Mouse (Mus musculus): ENCODE measurements around the gene Rtbdn. TPM values are rescaled to one million over a fixed set of nuclear protein-coding genes. Genes with fewer than 3 reads are reported as not detected.

Gene Rtbdn
- polyA plus RNA-seq, 1 experiment from 2014 or later: 0.28 TPM

- no peaks in the 10 kb centered on the region for H3K9me3 ChIP-seq (replicated peaks; ENCODE audit: control insufficient read depth, low read length)
- WGBS: 30% methylated on average over 11 of the region's 11 CpGs
- peak overlapping the region; percentile 94 for H3K27ac ChIP-seq (ENCODE audit: low read length)
- H3K27me3 ChIP-seq (ENCODE audit: control insufficient read depth, insufficient read depth, low read length): no peaks in the 10 kb centered on the region
- peak overlapping the region; percentile 90 for H3K4me2 ChIP-seq (ENCODE audit: low read depth, low read length)
- H3K9ac ChIP-seq (ENCODE audit: low read length): peak overlapping the region; percentile 87
- no peak for ATAC-seq (ENCODE audit: insufficient read depth, low FRiP score)
- H3K4me1 ChIP-seq (ENCODE audit: control insufficient read depth, insufficient read depth, low read length): peaks cover 63% of the 10 kb centered on the region
- H3K4me3 ChIP-seq (replicated peaks; ENCODE audit: low read length): peak overlapping the region; percentile 72
- no peaks in the 10 kb centered on the region for H3K36me3 ChIP-seq (ENCODE audit: control insufficient read depth, insufficient read depth, low read length)
Measured at GRCm38 (mm10) chr8:84980622-84981358, 34.0 kb downstream of the Rtbdn start.

- H3K9ac ChIP-seq (ENCODE audit: low read length): peak overlapping the region; percentile 11; the same call in 1 of the 2 replicates
Measured at GRCm38 (mm10) chr8:84981644-84982498, 35.1 kb downstream of the Rtbdn start.

GRCm38 (mm10) chr8:84982499-84983011 lies 35.8 kb downstream of the Rtbdn start:
- peak overlapping the region; percentile 11 for H3K9ac ChIP-seq (ENCODE audit: low read length)
- H3K27ac ChIP-seq (ENCODE audit: low read length): peak overlapping the region; percentile 94
- no peaks in the 10 kb centered on the region for H3K36me3 ChIP-seq (ENCODE audit: control insufficient read depth, insufficient read depth, low read length)
- no peaks in the 10 kb centered on the region for H3K9me3 ChIP-seq (replicated peaks; ENCODE audit: control insufficient read depth, low read length)
- 35% methylated on average over 3 of the region's 3 CpGs for WGBS
- peaks cover 62% of the 10 kb centered on the region for H3K4me1 ChIP-seq (ENCODE audit: control insufficient read depth, insufficient read depth, low read length)
- no peaks in the 10 kb centered on the region for H3K27me3 ChIP-seq (ENCODE audit: control insufficient read depth, insufficient read depth, low read length)
- no peak overlapping the region for H3K4me3 ChIP-seq (replicated peaks; ENCODE audit: low read length)
- no peak for ATAC-seq (ENCODE audit: insufficient read depth, low FRiP score)
- H3K4me2 ChIP-seq (ENCODE audit: low read depth, low read length): peak overlapping the region; percentile 12; the same call in 1 of the 2 replicates

More at GRCm38 (mm10) chr8:84981644-84982498, 35.1 kb downstream of the Rtbdn start:
- Histone ChIP-seq H3K9me3 (replicated peaks; ENCODE audit: control insufficient read depth, low read length) (no peaks in the 10 kb centered on the region), H3K4me3 (replicated peaks; ENCODE audit: low read length) (no peak overlapping the region), H3K4me2 (ENCODE audit: low read depth, low read length) (peak overlapping the region; percentile 12; the same call in 1 of the 2 replicates), H3K4me1 (ENCODE audit: control insufficient read depth, insufficient read depth, low read length) (peaks cover 61% of the 10 kb centered on the region), H3K27ac (ENCODE audit: low read length) (peak overlapping the region; percentile 94), H3K27me3 (ENCODE audit: control insufficient read depth, insufficient read depth, low read length) (no peaks in the 10 kb centered on the region), H3K36me3 (ENCODE audit: control insufficient read depth, insufficient read depth, low read length) (no peaks in the 10 kb centered on the region)
- ATAC-seq (ENCODE audit: insufficient read depth, low FRiP score): no peak
- WGBS: 68% methylated on average over 15 of the region's 15 CpGs

- no peaks in the 10 kb centered on the region for H3K36me3 ChIP-seq (ENCODE audit: control insufficient read depth, insufficient read depth, low read length)
- no peaks in the 10 kb centered on the region for H3K9me3 ChIP-seq (replicated peaks; ENCODE audit: control insufficient read depth, low read length)
- peak overlapping the region; percentile 65 for H3K9ac ChIP-seq (ENCODE audit: low read length)
- peak overlapping the region; percentile 94 for H3K27ac ChIP-seq (ENCODE audit: low read length)
- WGBS: 5% methylated on average over 16 of the region's 16 CpGs
- peak overlapping the region; percentile 79 for H3K4me2 ChIP-seq (ENCODE audit: low read depth, low read length)
- peak overlapping the region; percentile 43 for H3K4me3 ChIP-seq (replicated peaks; ENCODE audit: low read length)
- peak; percentile 5; the same call in 1 of the 2 replicates for ATAC-seq (ENCODE audit: insufficient read depth, low FRiP score)
- peaks cover 54% of the 10 kb centered on the region for H3K4me1 ChIP-seq (ENCODE audit: control insufficient read depth, insufficient read depth, low read length)
- no peaks in the 10 kb centered on the region for H3K27me3 ChIP-seq (ENCODE audit: control insufficient read depth, insufficient read depth, low read length)
Measured at GRCm38 (mm10) chr8:84984294-84985048, 37.7 kb downstream of the Rtbdn start.

GRCm38 (mm10) chr8:84985049-84985683 lies 38.4 kb downstream of the Rtbdn start:
- Histone ChIP-seq H3K27ac (ENCODE audit: low read length) (peak overlapping the region; percentile 94), H3K4me2 (ENCODE audit: low read depth, low read length) (peak overlapping the region; percentile 79), H3K4me1 (ENCODE audit: control insufficient read depth, insufficient read depth, low read length) (peaks cover 47% of the 10 kb centered on the region), H3K4me3 (replicated peaks; ENCODE audit: low read length) (peak overlapping the region; percentile 43), H3K9ac (ENCODE audit: low read length) (peak overlapping the region; percentile 65), H3K36me3 (ENCODE audit: control insufficient read depth, insufficient read depth, low read length) (no peaks in the 10 kb centered on the region), H3K27me3 (ENCODE audit: control insufficient read depth, insufficient read depth, low read length) (no peaks in the 10 kb centered on the region), H3K9me3 (replicated peaks; ENCODE audit: control insufficient read depth, low read length) (no peaks in the 10 kb centered on the region)
- no peak for ATAC-seq (ENCODE audit: insufficient read depth, low FRiP score)
- WGBS: under 1% methylated on average over 23 of the region's 23 CpGs

GRCm38 (mm10) chr8:84985684-84986378 lies 39.0 kb downstream of the Rtbdn start:
- ATAC-seq (ENCODE audit: insufficient read depth, low FRiP score): peak; percentile 26
- Histone ChIP-seq H3K27me3 (ENCODE audit: control insufficient read depth, insufficient read depth, low read length) (no peaks in the 10 kb centered on the region), H3K9me3 (replicated peaks; ENCODE audit: control insufficient read depth, low read length) (no peaks in the 10 kb centered on the region), H3K4me1 (ENCODE audit: control insufficient read depth, insufficient read depth, low read length) (peaks cover 45% of the 10 kb centered on the region), H3K9ac (ENCODE audit: low read length) (peak overlapping the region; percentile 65), H3K4me2 (ENCODE audit: low read depth, low read length) (peak overlapping the region; percentile 79), H3K4me3 (replicated peaks; ENCODE audit: low read length) (peak overlapping the region; percentile 43), H3K36me3 (ENCODE audit: control insufficient read depth, insufficient read depth, low read length) (no peaks in the 10 kb centered on the region), H3K27ac (ENCODE audit: low read length) (peak overlapping the region; percentile 94)
- WGBS: under 1% methylated on average over 53 of the region's 53 CpGs

- Histone ChIP-seq H3K9ac (ENCODE audit: low read length) (peak overlapping the region; percentile 65), H3K27me3 (ENCODE audit: control insufficient read depth, insufficient read depth, low read length) (no peaks in the 10 kb centered on the region), H3K36me3 (ENCODE audit: control insufficient read depth, insufficient read depth, low read length) (no peaks in the 10 kb centered on the region), H3K4me2 (ENCODE audit: low read depth, low read length) (peak overlapping the region; percentile 79), H3K4me3 (replicated peaks; ENCODE audit: low read length) (peak overlapping the region; percentile 43), H3K9me3 (replicated peaks; ENCODE audit: control insufficient read depth, low read length) (no peaks in the 10 kb centered on the region), H3K4me1 (ENCODE audit: control insufficient read depth, insufficient read depth, low read length) (peaks cover 41% of the 10 kb centered on the region), H3K27ac (ENCODE audit: low read length) (peak overlapping the region; percentile 94)
- 30% methylated on average over 8 of the region's 8 CpGs for WGBS
- ATAC-seq (ENCODE audit: insufficient read depth, low FRiP score): no peak
Measured at GRCm38 (mm10) chr8:84986379-84986945, 39.7 kb downstream of the Rtbdn start.

All from stomach, embryonic 16.5 days (tissue).